Mouse (Mus musculus): ENCODE measurements around the gene Gm45233. TPM values are rescaled to one million over a fixed set of nuclear protein-coding genes. Genes with fewer than 3 reads are reported as not detected.

Gm45233 gene
- total and polyA plus RNA-seq, 2 experiments from 2014 or later, result 0.44 to 6.6 TPM

DNA sequence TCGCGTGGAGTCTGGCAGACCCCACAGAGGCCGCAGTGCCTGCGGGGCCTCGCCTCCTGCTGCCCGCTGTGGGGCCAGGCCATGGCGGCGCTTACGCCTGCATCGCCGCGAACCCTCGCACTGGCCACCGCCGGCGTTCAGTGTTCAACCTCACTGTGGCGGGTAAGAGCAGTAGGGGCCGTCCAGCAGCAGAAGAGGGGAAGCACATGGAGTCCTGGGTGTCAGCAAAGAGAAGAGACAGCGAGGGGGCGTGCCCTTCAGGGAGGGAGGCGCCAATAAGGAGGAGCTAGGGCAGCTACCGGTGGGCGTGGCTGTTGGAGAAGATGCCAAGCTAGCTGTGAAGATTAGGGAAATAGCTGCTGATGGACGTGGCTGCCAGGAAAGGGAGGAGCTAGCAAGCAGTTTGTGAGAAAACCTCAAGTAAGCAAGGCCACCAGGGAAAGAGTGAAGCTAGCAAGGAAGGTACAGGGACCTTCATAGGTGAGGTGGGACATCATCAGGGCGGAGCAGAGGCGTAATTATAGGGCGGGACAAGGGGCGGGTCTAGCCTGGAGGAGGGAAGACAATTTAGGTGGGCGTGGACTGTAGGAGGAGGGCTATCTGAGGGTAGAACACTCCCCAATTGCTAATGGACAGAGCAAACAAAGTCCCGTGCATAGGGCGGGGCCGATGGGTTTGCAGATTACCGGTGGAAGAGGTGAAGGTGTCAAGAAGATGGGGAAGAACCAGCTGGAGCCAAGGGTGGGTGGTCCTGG lies 21.6 kb downstream of the Gm45233 start:
- TF ChIP-seq CTCF (IDR thresholded peaks at IDR 0.05), result peak; percentile 61
- no peaks in the 10 kb centered on the region for H3K36me3 ChIP-seq (ENCODE audit: insufficient read depth, low read length)
- peak overlapping the region; percentile 71 for H3K9ac ChIP-seq (replicated peaks; ENCODE audit: low read length, poor library complexity, severe bottlenecking)
- peak overlapping the region; percentile 48 for H3K4me3 ChIP-seq (ENCODE audit: low read depth, low read length)
- no peaks in the 10 kb centered on the region for H3K27me3 ChIP-seq (ENCODE audit: insufficient read depth, low read length)
- no peaks in the 10 kb centered on the region for H3K4me1 ChIP-seq (ENCODE audit: insufficient read depth, low read length)
- WGBS, result under 1% methylated on average over 33 of the region's 33 CpGs
- DNase-seq (ENCODE audit: low spot score), result peak; percentile 93
- H3K27ac ChIP-seq (ENCODE audit: low read depth, low read length), result peak overlapping the region; percentile 68; the same call in 1 of the 2 replicates
- H3K4me2 ChIP-seq (ENCODE audit: low read depth, low read length, poor library complexity, severe bottlenecking), result peak overlapping the region; percentile 89
- H3K9me3 ChIP-seq (ENCODE audit: low read length), result no peaks in the 10 kb centered on the region
- peak; percentile 83 for ATAC-seq (ENCODE audit: low FRiP score)

DNA sequence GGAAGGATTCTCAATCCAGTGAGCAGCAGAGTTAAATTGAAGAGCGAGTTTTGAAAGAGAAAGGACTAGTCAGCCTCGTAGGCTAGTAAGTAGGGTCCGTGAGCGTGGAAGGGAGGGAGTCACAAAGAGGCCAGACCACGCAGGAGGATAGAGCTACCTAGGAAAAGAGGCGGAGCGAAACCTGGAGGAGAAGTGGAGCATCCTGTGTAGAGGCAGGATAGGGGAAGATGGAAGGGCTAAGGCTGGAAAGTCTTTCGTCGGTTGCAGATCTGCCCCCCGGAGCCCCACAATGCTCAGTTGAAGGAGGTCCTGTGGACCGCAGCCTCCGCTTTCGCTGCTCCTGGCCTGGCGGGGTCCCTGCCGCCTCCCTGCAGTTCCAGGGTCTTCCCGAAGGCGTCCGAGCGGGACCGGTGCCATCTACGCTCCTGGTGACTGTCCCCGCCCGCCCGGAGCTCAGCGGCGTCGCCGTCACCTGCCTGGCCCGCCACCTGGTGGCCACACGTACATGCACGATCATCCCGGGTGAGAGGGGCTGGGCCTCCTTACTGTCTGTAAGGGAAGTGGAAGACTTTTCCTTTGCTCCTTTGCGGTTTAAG lies 22.3 kb downstream of the Gm45233 start:
- Histone ChIP-seq H3K27ac (ENCODE audit: low read depth, low read length) (peak overlapping the region; percentile 39; the same call in 1 of the 2 replicates), H3K9me3 (ENCODE audit: low read length) (no peaks in the 10 kb centered on the region), H3K27me3 (ENCODE audit: insufficient read depth, low read length) (no peaks in the 10 kb centered on the region), H3K4me1 (ENCODE audit: insufficient read depth, low read length) (no peaks in the 10 kb centered on the region), H3K4me2 (ENCODE audit: low read depth, low read length, poor library complexity, severe bottlenecking) (peak overlapping the region; percentile 89), H3K4me3 (ENCODE audit: low read depth, low read length) (peak overlapping the region; percentile 48), H3K36me3 (ENCODE audit: insufficient read depth, low read length) (no peaks in the 10 kb centered on the region), H3K9ac (replicated peaks; ENCODE audit: low read length, poor library complexity, severe bottlenecking) (peak overlapping the region; percentile 60)
- peak; percentile 96 for TF ChIP-seq CTCF (IDR thresholded peaks at IDR 0.05)
- under 1% methylated on average over 33 of the region's 33 CpGs for WGBS
- DNase-seq (ENCODE audit: low spot score) (peak; percentile 87), ATAC-seq (ENCODE audit: low FRiP score) (peak; percentile 74)

- no peak overlapping the region for H3K4me3 ChIP-seq (ENCODE audit: low read depth, low read length)
- DNase-seq (ENCODE audit: low spot score) (peak; percentile 25), ATAC-seq (ENCODE audit: low FRiP score) (no peak)
- WGBS, result 40% methylated on average over 8 of the region's 8 CpGs
- no peak overlapping the region for H3K4me2 ChIP-seq (ENCODE audit: low read depth, low read length, poor library complexity, severe bottlenecking)
- H3K36me3 ChIP-seq (ENCODE audit: insufficient read depth, low read length), result peaks cover 8% of the 10 kb centered on the region; the same call in 1 of the 2 replicates
- no peaks in the 10 kb centered on the region for H3K9me3 ChIP-seq (ENCODE audit: low read length)
- no peaks in the 10 kb centered on the region for H3K27me3 ChIP-seq (ENCODE audit: insufficient read depth, low read length)
- H3K9ac ChIP-seq (replicated peaks; ENCODE audit: low read length, poor library complexity, severe bottlenecking), result no peak overlapping the region
- no peak overlapping the region for H3K27ac ChIP-seq (ENCODE audit: low read depth, low read length)
- no peaks in the 10 kb centered on the region for H3K4me1 ChIP-seq (ENCODE audit: insufficient read depth, low read length)
- TF ChIP-seq CTCF (IDR thresholded peaks at IDR 0.05), result peak; percentile 70
Observed at GRCm38 (mm10) chr7:43470373-43470772, 26.4 kb downstream of the Gm45233 start.

- Histone ChIP-seq H3K4me1 (ENCODE audit: insufficient read depth, low read length) (no peaks in the 10 kb centered on the region), H3K9ac (replicated peaks; ENCODE audit: low read length, poor library complexity, severe bottlenecking) (no peak overlapping the region), H3K27ac (ENCODE audit: low read depth, low read length) (no peak overlapping the region), H3K36me3 (ENCODE audit: insufficient read depth, low read length) (peaks cover 28% of the 10 kb centered on the region), H3K4me3 (ENCODE audit: low read depth, low read length) (no peak overlapping the region), H3K27me3 (ENCODE audit: insufficient read depth, low read length) (no peaks in the 10 kb centered on the region), H3K4me2 (ENCODE audit: low read depth, low read length, poor library complexity, severe bottlenecking) (no peak overlapping the region), H3K9me3 (ENCODE audit: low read length) (no peaks in the 10 kb centered on the region)
- TF ChIP-seq CTCF (IDR thresholded peaks at IDR 0.05), result peak; percentile 53
- ATAC-seq (ENCODE audit: low FRiP score), result peak; percentile 28; the same call in 1 of the 2 replicates
- 23% methylated on average over 23 of the region's 23 CpGs for WGBS
- no peak for DNase-seq (ENCODE audit: low spot score)
Observed at GRCm38 (mm10) chr7:43475706-43476105, 31.8 kb downstream of the Gm45233 start.

DNA sequence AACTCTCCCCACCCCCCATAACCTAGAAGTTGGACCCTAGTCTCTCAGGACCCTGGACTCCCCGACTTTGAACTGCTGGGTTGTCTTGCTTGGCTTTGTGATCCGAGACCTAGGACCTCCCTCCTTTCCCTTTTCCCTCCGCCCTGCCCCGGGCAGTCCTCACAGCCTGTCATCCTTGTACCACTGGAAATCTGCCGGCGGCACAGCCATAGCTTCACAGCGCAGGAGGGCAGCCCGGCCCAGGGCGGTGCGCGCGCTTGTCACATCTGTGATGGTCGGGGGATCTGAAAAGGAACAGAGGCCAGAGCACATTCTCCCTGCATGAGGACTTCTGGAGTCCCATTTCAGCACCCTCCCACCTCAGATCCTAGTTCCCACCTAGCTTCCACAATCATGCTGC lies 32.4 kb downstream of the Gm45233 start:
- H3K9me3 ChIP-seq (ENCODE audit: low read length), result no peaks in the 10 kb centered on the region
- no peak overlapping the region for H3K4me3 ChIP-seq (ENCODE audit: low read depth, low read length)
- no peaks in the 10 kb centered on the region for H3K27me3 ChIP-seq (ENCODE audit: insufficient read depth, low read length)
- DNase-seq (ENCODE audit: low spot score) (no peak), ATAC-seq (ENCODE audit: low FRiP score) (no peak)
- peaks cover 28% of the 10 kb centered on the region for H3K36me3 ChIP-seq (ENCODE audit: insufficient read depth, low read length)
- H3K4me1 ChIP-seq (ENCODE audit: insufficient read depth, low read length), result no peaks in the 10 kb centered on the region
- H3K4me2 ChIP-seq (ENCODE audit: low read depth, low read length, poor library complexity, severe bottlenecking), result no peak overlapping the region
- no peak overlapping the region for H3K9ac ChIP-seq (replicated peaks; ENCODE audit: low read length, poor library complexity, severe bottlenecking)
- no peak for TF ChIP-seq CTCF (IDR thresholded peaks at IDR 0.05)
- H3K27ac ChIP-seq (ENCODE audit: low read depth, low read length), result no peak overlapping the region
- 17% methylated on average over 13 of the region's 13 CpGs for WGBS

GRCm38 (mm10) chr7:43481191-43481590 lies 37.3 kb downstream of the Gm45233 start:
- Histone ChIP-seq H3K9me3 (ENCODE audit: low read length) (no peaks in the 10 kb centered on the region), H3K27me3 (ENCODE audit: insufficient read depth, low read length) (no peaks in the 10 kb centered on the region), H3K4me2 (ENCODE audit: low read depth, low read length, poor library complexity, severe bottlenecking) (no peak overlapping the region), H3K9ac (replicated peaks; ENCODE audit: low read length, poor library complexity, severe bottlenecking) (no peak overlapping the region), H3K4me3 (ENCODE audit: low read depth, low read length) (no peak overlapping the region), H3K36me3 (ENCODE audit: insufficient read depth, low read length) (peaks cover 16% of the 10 kb centered on the region), H3K4me1 (ENCODE audit: insufficient read depth, low read length) (no peaks in the 10 kb centered on the region), H3K27ac (ENCODE audit: low read depth, low read length) (no peak overlapping the region)
- DNase-seq (ENCODE audit: low spot score), result no peak
- WGBS, result 56% methylated on average over 3 of the region's 3 CpGs
- no peak for TF ChIP-seq CTCF (IDR thresholded peaks at IDR 0.05)
- no peak for ATAC-seq (ENCODE audit: low FRiP score)

All from midbrain, postnatal 0 days (tissue).